Mouse (Mus musculus) activated CD4-positive, CD25-positive, alpha-beta regulatory T cell, adult 9 weeks (primary cell): ENCODE data around the gene Etv3. TPM values are rescaled to one million over a fixed set of nuclear protein-coding genes. Genes with fewer than 3 reads are reported as not detected.

Experiments
- polyA plus RNA-seq: library from polyadenylated mRNA; unstranded; fragments of 100-300 nt; shearing (Covaris generic); gene quantifications from one replicate; pipeline ENCODE4 v1.2.1, GENCODE M21; 2017

Etv3 gene
- 42.1 TPM for polyA plus RNA-seq

DNA sequence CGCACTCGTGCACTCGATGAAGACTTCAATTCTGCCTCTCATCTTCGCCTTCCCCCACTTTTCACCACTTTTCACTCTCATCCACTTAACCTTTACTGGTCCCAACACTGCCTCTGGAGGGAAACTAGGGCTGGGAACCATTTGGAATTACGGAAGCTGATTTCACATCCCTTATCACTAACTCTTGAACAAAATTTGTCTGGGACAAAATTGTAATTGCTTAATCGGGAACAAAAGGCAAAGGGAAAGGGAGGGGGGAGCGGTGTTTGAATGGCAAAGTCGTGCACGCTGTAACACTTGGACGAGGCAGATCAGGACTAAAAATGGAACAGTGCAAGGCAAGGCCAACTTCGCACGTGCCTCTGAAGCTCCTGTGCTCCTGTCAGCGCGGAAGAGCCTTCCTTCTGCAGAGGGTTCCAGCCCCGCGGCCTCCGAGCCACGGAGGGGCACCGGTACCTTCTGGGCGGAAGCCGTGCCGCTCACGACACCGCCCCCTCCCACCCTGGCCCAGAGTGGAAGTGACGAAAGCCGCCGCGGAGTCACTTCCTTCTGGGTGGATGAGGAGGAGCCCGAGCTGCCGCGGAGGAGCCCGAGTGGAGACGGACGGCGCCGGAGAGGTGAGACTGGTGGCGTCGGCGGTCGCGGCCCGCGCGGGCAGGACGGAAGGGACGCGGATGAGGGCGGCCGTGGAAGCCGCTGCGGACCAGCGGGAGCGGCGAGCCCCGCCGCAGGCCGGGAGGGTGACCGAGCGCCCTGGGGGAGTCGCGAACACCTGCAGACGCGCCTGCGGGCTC is at the start of gene Etv3:
TSS of gene Etv3 (plus strand) at position 365 of the 794 bp plus-strand sequence.

Other genes with a start within 250 kb of the Etv3 start
- 2.8 TPM for gene Cd5l, start 167.5 kb upstream of the Etv3 start, polyA plus RNA-seq
- 14.8 TPM for gene Fcrl1, start 149.0 kb upstream of the Etv3 start, polyA plus RNA-seq
- gene Fcrl5, start 89.6 kb upstream of the Etv3 start, polyA plus RNA-seq, result 0.62 TPM
- gene Arhgef11, start 92.2 kb downstream of the Etv3 start, polyA plus RNA-seq, result 9.1 TPM
- gene Lrrc71, start 223.2 kb downstream of the Etv3 start, polyA plus RNA-seq, result 0.62 TPM